Mouse (Mus musculus) MEL (cell line): ENCODE data around the gene Ciz1.

ENCODE experiments used
- EP300 ChIP-seq, 2 experiments: IDR thresholded peaks; 2 replicates each; pipeline ENCODE4 v1.6.1; 2011; ENCODE audit warnings: improper control_type of control experiment in 2 of 2, low read length in 2 of 2, low read depth in 1 of 2, mild to moderate bottlenecking in 1 of 2
- POLR2A ChIP-seq, 2 experiments: IDR thresholded peaks; 2 replicates each; pipeline ENCODE4 v1.6.1; 2011 to 2012; ENCODE audit warnings: low read length in 2 of 2, mild to moderate bottlenecking in 2 of 2, control low read depth in 1 of 2, improper control_type of control experiment in 1 of 2, low read depth in 1 of 2, moderate library complexity in 1 of 2; ENCODE audit not compliant: control insufficient read depth in 1 of 2, insufficient read depth in 1 of 2, poor library complexity in 1 of 2

DNA sequence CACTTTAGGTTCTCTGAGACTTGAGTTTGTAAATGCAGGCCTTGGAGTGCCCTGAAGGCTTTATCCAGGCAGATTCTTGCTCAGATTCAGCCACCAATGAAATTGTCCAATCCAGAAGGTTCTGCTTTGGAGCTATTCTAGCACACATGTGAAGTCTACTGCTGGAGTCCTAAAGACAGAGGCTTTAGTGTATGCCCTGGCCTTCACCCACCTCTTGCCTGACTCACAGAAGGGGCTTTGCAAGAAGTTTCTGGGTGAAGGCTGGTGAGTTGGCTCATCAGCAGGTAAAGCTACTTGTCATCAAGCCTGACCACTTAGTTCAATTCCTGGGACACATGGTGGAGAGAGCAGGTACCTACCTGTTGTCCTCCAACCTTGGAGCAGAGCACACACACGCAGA lies 74.0 kb downstream of the Ciz1 start:
- TF ChIP-seq EP300 (IDR thresholded peaks at IDR 0.05; ENCODE audit: low read depth in 1 of 2, low read length in 2 of 2), result no peak
- no peak for TF ChIP-seq POLR2A (IDR thresholded peaks at IDR 0.05; ENCODE audit: control insufficient read depth in 1 of 2, insufficient read depth in 1 of 2, low read depth in 1 of 2, low read length in 2 of 2, poor library complexity in 1 of 2)
